Mouse (Mus musculus) olfactory bulb, adult 2 months (tissue): ENCODE results near the gene Sec14l4.

ENCODE experiments used
- CTCF ChIP-seq: fragments of 200-500 bp; IDR thresholded peaks from 2 replicates; pipeline ENCODE4 v1.5.1; 2012; ENCODE audit warnings: low read depth, mild to moderate bottlenecking, low read length, moderate library complexity; ENCODE audit not compliant: insufficient read depth
- POLR2A ChIP-seq: fragments of 200-500 bp; IDR thresholded peaks from 2 replicates; pipeline ENCODE4 v1.6.1; 2012; ENCODE audit warnings: mild to moderate bottlenecking, low read depth, low read length, moderate library complexity; ENCODE audit not compliant: insufficient read depth

- TF ChIP-seq POLR2A (no peak), CTCF (no peak)
Observed at GRCm38 (mm10) chr11:3983863-3984745, 47.2 kb upstream of the Sec14l4 start.
